Mouse (Mus musculus): ENCODE measurements around the gene Kcnmb4. TPM values are rescaled to one million over a fixed set of nuclear protein-coding genes. Genes with fewer than 3 reads are reported as not detected.
A peak's percentile ranks its signal among the peaks of the same experiment; 100 is the strongest.

Gene Kcnmb4
- polyA plus RNA-seq, 1 experiment: 117 TPM

- Histone ChIP-seq H3K27ac (ENCODE audit: insufficient read depth, low read length) (no peak overlapping the region), H3K4me3 (ENCODE audit: insufficient read depth, low read length) (no peak overlapping the region), H3K4me1 (ENCODE audit: control insufficient read depth, insufficient read depth, low read length) (peaks cover 2% of the 10 kb centered on the region; the same call in 1 of the 2 replicates)
- TF ChIP-seq CTCF (IDR thresholded peaks at IDR 0.05; ENCODE audit: extremely low read depth, insufficient read depth, low read length) (no peak), POLR2A (IDR thresholded peaks at IDR 0.05; ENCODE audit: extremely low read depth, insufficient read depth, low read length) (no peak)
Measured at GRCm38 (mm10) chr10:116440946-116441345, 32.7 kb downstream of the Kcnmb4 start.

- no peak for TF ChIP-seq POLR2A (IDR thresholded peaks at IDR 0.05; ENCODE audit: extremely low read depth, insufficient read depth, low read length)
- no peak for TF ChIP-seq CTCF (IDR thresholded peaks at IDR 0.05; ENCODE audit: extremely low read depth, insufficient read depth, low read length)
- Histone ChIP-seq H3K4me3 (ENCODE audit: insufficient read depth, low read length) (no peak overlapping the region), H3K27ac (ENCODE audit: insufficient read depth, low read length) (no peak overlapping the region), H3K4me1 (ENCODE audit: control insufficient read depth, insufficient read depth, low read length) (peaks cover 3% of the 10 kb centered on the region)
Measured at GRCm38 (mm10) chr10:116440088-116440487, 33.6 kb downstream of the Kcnmb4 start.

GRCm38 (mm10) chr10:116435455-116435854 is 38.2 kb downstream of the Kcnmb4 start:
- TF ChIP-seq CTCF (IDR thresholded peaks at IDR 0.05; ENCODE audit: extremely low read depth, insufficient read depth, low read length): no peak
- TF ChIP-seq POLR2A (IDR thresholded peaks at IDR 0.05; ENCODE audit: extremely low read depth, insufficient read depth, low read length): no peak
- peaks cover 3% of the 10 kb centered on the region for H3K4me1 ChIP-seq (ENCODE audit: control insufficient read depth, insufficient read depth, low read length)
- no peak overlapping the region for H3K4me3 ChIP-seq (ENCODE audit: insufficient read depth, low read length)
- H3K27ac ChIP-seq (ENCODE audit: insufficient read depth, low read length): no peak overlapping the region

- no peak for TF ChIP-seq POLR2A (IDR thresholded peaks at IDR 0.05; ENCODE audit: extremely low read depth, insufficient read depth, low read length)
- no peak for TF ChIP-seq CTCF (IDR thresholded peaks at IDR 0.05; ENCODE audit: extremely low read depth, insufficient read depth, low read length)
- Histone ChIP-seq H3K27ac (ENCODE audit: insufficient read depth, low read length) (no peak overlapping the region), H3K4me1 (ENCODE audit: control insufficient read depth, insufficient read depth, low read length) (peaks cover 3% of the 10 kb centered on the region), H3K4me3 (ENCODE audit: insufficient read depth, low read length) (no peak overlapping the region)
Measured at GRCm38 (mm10) chr10:116432421-116432820, 41.3 kb downstream of the Kcnmb4 start.

GRCm38 (mm10) chr10:116428026-116428780 is 45.5 kb downstream of the Kcnmb4 start:
- TF ChIP-seq POLR2A (IDR thresholded peaks at IDR 0.05; ENCODE audit: extremely low read depth, insufficient read depth, low read length) (0 out of 2 replicates have a peak, but pooled peaks have one; percentile 22), CTCF (IDR thresholded peaks at IDR 0.05; ENCODE audit: extremely low read depth, insufficient read depth, low read length) (no peak)
- Histone ChIP-seq H3K27ac (ENCODE audit: insufficient read depth, low read length) (peak overlapping the region; percentile 11; the same call in 1 of the 2 replicates), H3K4me3 (ENCODE audit: insufficient read depth, low read length) (no peak overlapping the region), H3K4me1 (ENCODE audit: control insufficient read depth, insufficient read depth, low read length) (no peaks in the 10 kb centered on the region)

GRCm38 (mm10) chr10:116426176-116426575 is 47.5 kb downstream of the Kcnmb4 start:
- no peak for TF ChIP-seq POLR2A (IDR thresholded peaks at IDR 0.05; ENCODE audit: extremely low read depth, insufficient read depth, low read length)
- TF ChIP-seq CTCF (IDR thresholded peaks at IDR 0.05; ENCODE audit: extremely low read depth, insufficient read depth, low read length): no peak
- H3K4me1 ChIP-seq (ENCODE audit: control insufficient read depth, insufficient read depth, low read length): no peaks in the 10 kb centered on the region
- H3K4me3 ChIP-seq (ENCODE audit: insufficient read depth, low read length): no peak overlapping the region
- H3K27ac ChIP-seq (ENCODE audit: insufficient read depth, low read length): no peak overlapping the region

GRCm38 (mm10) chr10:116424921-116425320 is 48.8 kb downstream of the Kcnmb4 start:
- Histone ChIP-seq H3K4me1 (ENCODE audit: control insufficient read depth, insufficient read depth, low read length) (no peaks in the 10 kb centered on the region), H3K27ac (ENCODE audit: insufficient read depth, low read length) (no peak overlapping the region), H3K4me3 (ENCODE audit: insufficient read depth, low read length) (no peak overlapping the region)
- TF ChIP-seq POLR2A (IDR thresholded peaks at IDR 0.05; ENCODE audit: extremely low read depth, insufficient read depth, low read length) (no peak), CTCF (IDR thresholded peaks at IDR 0.05; ENCODE audit: extremely low read depth, insufficient read depth, low read length) (no peak)

- H3K4me3 ChIP-seq (ENCODE audit: insufficient read depth, low read length): no peak overlapping the region
- no peaks in the 10 kb centered on the region for H3K4me1 ChIP-seq (ENCODE audit: control insufficient read depth, insufficient read depth, low read length)
- TF ChIP-seq CTCF (IDR thresholded peaks at IDR 0.05; ENCODE audit: extremely low read depth, insufficient read depth, low read length) (no peak), POLR2A (IDR thresholded peaks at IDR 0.05; ENCODE audit: extremely low read depth, insufficient read depth, low read length) (no peak)
- H3K27ac ChIP-seq (ENCODE audit: insufficient read depth, low read length): no peak overlapping the region
Measured at GRCm38 (mm10) chr10:116422551-116422950, 51.1 kb downstream of the Kcnmb4 start.

- Histone ChIP-seq H3K4me3 (ENCODE audit: insufficient read depth, low read length) (no peak overlapping the region), H3K4me1 (ENCODE audit: control insufficient read depth, insufficient read depth, low read length) (no peaks in the 10 kb centered on the region; the same call in 1 of the 2 replicates), H3K27ac (ENCODE audit: insufficient read depth, low read length) (no peak overlapping the region)
- no peak for TF ChIP-seq CTCF (IDR thresholded peaks at IDR 0.05; ENCODE audit: extremely low read depth, insufficient read depth, low read length)
- TF ChIP-seq POLR2A (IDR thresholded peaks at IDR 0.05; ENCODE audit: extremely low read depth, insufficient read depth, low read length): no peak
Measured at GRCm38 (mm10) chr10:116420976-116421375, 52.7 kb downstream of the Kcnmb4 start.

- no peak for TF ChIP-seq CTCF (IDR thresholded peaks at IDR 0.05; ENCODE audit: extremely low read depth, insufficient read depth, low read length)
- TF ChIP-seq POLR2A (IDR thresholded peaks at IDR 0.05; ENCODE audit: extremely low read depth, insufficient read depth, low read length): no peak
- H3K4me3 ChIP-seq (ENCODE audit: insufficient read depth, low read length): no peak overlapping the region
- no peaks in the 10 kb centered on the region; the same call in 1 of the 2 replicates for H3K4me1 ChIP-seq (ENCODE audit: control insufficient read depth, insufficient read depth, low read length)
- no peak overlapping the region for H3K27ac ChIP-seq (ENCODE audit: insufficient read depth, low read length)
Measured at GRCm38 (mm10) chr10:116418121-116418726, 55.5 kb downstream of the Kcnmb4 start.
